Mouse (Mus musculus) embryo, embryonic 11.5 days (tissue): ENCODE results near the gene Hexim2.

Source experiments
- DNase-seq: peaks from one replicate; pipeline ENCODE4 v3.0.0-alpha.2; 2012; ENCODE audit warnings: low read depth, low spot score

Gene Hexim2

GRCm38 (mm10) chr11:103131701-103132575 lies at the start of gene Hexim2:
Gene Hexim2 (plus strand): TSS chr11:103132429.
- DNase-seq = no peak

GRCm38 (mm10) chr11:103093306-103093705 lies 38.9 kb upstream of the Hexim2 start:
- no peak for DNase-seq

- DNase-seq = no peak
Observed at GRCm38 (mm10) chr11:103093862-103094833, 38.1 kb upstream of the Hexim2 start.

- DNase-seq = no peak
Observed at GRCm38 (mm10) chr11:103095107-103095670, 37.0 kb upstream of the Hexim2 start.

GRCm38 (mm10) chr11:103095801-103096200 lies 36.4 kb upstream of the Hexim2 start:
- no peak for DNase-seq

- no peak for DNase-seq
Observed at GRCm38 (mm10) chr11:103096979-103097894, 35.0 kb upstream of the Hexim2 start.

GRCm38 (mm10) chr11:103098531-103099190 lies 33.6 kb upstream of the Hexim2 start:
- no peak for DNase-seq

GRCm38 (mm10) chr11:103099352-103099940 lies 32.8 kb upstream of the Hexim2 start:
- no peak for DNase-seq

- DNase-seq = no peak
Observed at GRCm38 (mm10) chr11:103100361-103100760, 31.9 kb upstream of the Hexim2 start.

- no peak for DNase-seq
Observed at GRCm38 (mm10) chr11:103101481-103101865, 30.8 kb upstream of the Hexim2 start, which contains the start of the genes Plcd3 and Acbd4. Gene Plcd3 (minus strand): TSS chr11:103101658. Gene Acbd4 (plus strand): TSS chr11:103101682.

GRCm38 (mm10) chr11:103101866-103102501 lies 30.2 kb upstream of the Hexim2 start:
- DNase-seq = no peak

- peak; percentile 93 for DNase-seq
Observed at GRCm38 (mm10) chr11:103102725-103103349, 29.4 kb upstream of the Hexim2 start.

- DNase-seq = no peak
Observed at GRCm38 (mm10) chr11:103103621-103104020, 28.6 kb upstream of the Hexim2 start.

GRCm38 (mm10) chr11:103104469-103104868 lies 27.8 kb upstream of the Hexim2 start:
- no peak for DNase-seq

GRCm38 (mm10) chr11:103105180-103105725 lies 27.0 kb upstream of the Hexim2 start:
- DNase-seq = no peak

- DNase-seq = no peak
Observed at GRCm38 (mm10) chr11:103105810-103106209, 26.4 kb upstream of the Hexim2 start.

GRCm38 (mm10) chr11:103106386-103106785 lies 25.8 kb upstream of the Hexim2 start:
- DNase-seq = no peak

- no peak for DNase-seq
Observed at GRCm38 (mm10) chr11:103111301-103111700, 20.9 kb upstream of the Hexim2 start.
